Mouse (Mus musculus): ENCODE measurements around the gene Wnt6.
A peak's percentile ranks its signal among the peaks of the same experiment; 100 is the strongest.

DNA sequence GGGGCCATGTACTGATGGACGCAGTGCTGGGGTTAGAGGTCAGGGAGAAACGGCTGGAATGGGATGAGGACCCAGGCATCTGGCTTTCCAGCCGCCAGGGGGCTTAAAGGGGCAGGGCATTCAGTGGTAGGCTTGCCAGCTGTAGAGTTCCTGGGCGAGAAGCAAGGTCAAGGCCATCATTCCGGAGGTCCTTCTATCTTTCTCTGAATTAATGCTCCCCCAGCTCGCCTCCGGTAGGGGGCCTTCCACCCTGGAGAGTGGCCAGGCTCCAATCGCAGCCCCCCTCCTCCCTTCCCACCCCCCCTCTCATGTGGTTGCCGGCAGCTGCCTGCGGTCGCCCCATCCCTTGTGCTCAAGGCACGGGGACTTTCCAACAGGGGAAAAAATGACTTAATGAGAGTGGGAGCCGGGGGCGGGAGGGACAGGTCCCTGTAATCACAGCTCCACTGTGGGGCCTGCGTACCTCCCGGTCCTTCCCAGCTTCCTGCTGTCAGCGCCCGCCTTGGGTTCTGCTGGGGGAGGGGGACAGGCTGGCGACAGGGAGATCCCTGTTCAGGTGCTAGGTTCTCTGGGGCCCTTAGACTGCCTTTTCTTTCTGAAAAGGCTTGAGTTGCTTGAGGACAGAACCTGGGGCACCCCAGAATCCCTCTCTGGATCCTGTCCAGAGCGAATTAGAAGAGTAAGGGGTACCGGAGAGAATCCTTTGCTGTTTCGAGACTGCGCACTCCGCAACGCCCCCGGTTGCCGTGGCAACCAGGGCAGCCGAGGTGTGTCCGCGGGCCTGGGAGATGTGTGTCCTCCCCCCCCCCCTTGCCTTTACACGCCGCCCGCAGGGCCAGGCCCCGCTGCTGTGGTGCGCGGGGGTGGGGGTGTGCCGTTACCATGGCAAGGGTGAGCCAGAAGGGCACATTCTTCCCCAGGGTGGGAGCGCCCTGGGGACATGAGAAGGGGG lies 34.9 kb downstream of the Wnt6 start:
- peak; percentile 36 for TF ChIP-seq CTCF (IDR thresholded peaks at IDR 0.05; ENCODE audit: low read depth)
- TF ChIP-seq EP300 (IDR thresholded peaks at IDR 0.05; ENCODE audit: low read depth): no peak

Measured in liver, postnatal 0 days (tissue).